Mouse (Mus musculus) bone marrow macrophage, adult 2 months (primary cell): ENCODE results near the gene Rab27a. TPM values are rescaled to one million over a fixed set of nuclear protein-coding genes. Genes with fewer than 3 reads are reported as not detected.
A peak's percentile ranks its signal among the peaks of the same experiment; 100 is the strongest.

Experiments used
- H3K27ac ChIP-seq: 2 replicates; pipeline ENCODE4 v1.5.1; 2012; ENCODE audit warnings: low read depth, low read length; ENCODE audit not compliant: insufficient read depth
- H3K4me1 ChIP-seq: 2 replicates; pipeline ENCODE4 v1.6.1; 2012; ENCODE audit warnings: low read length; ENCODE audit not compliant: control insufficient read depth, insufficient read depth
- H3K4me3 ChIP-seq: 2 replicates; pipeline ENCODE4 v1.5.1; 2012; ENCODE audit warnings: mild to moderate bottlenecking, low read length, moderate library complexity; ENCODE audit not compliant: insufficient read depth
- CTCF ChIP-seq: IDR thresholded peaks from 2 replicates; pipeline ENCODE4 v1.5.1; 2012; ENCODE audit warnings: low read depth, mild to moderate bottlenecking, low read length, moderate library complexity
- POLR2A ChIP-seq: IDR thresholded peaks from 2 replicates; pipeline ENCODE4 v1.6.1; 2012; ENCODE audit warnings: mild to moderate bottlenecking, low read depth, low read length, borderline replicate concordance
- polyA plus RNA-seq: library from polyadenylated mRNA; stranded (reverse); fragments of >200 nt; gene quantifications from 2 replicates; pipeline ENCODE4 v1.2.4, GENCODE M21; 2012; ENCODE audit not compliant: missing spikeins, insufficient read depth, insufficient read length

Gene Rab27a
- polyA plus RNA-seq, 1 experiment: 3.0 TPM

DNA sequence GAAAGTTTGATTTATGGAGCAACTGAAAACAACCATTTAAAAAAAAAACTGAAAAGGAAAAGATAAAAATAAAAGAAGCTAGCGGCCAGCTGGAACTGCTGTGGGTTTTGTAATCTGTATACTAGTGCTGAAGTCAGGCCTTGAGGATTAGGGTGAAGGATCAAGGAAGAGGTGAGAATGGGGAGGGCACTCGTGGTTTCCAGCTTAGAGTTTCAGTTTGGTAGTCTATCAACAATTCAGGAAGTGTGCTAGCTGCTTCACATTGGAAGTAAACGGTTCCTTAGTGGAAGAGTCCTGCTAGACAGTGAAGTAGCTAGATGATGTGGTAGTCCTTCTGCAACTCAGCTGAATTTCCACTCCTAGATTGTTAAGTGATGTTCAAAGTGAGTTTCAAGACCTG is 36.3 kb upstream of the Rab27a start:
- Histone ChIP-seq H3K4me1 (no peaks in the 10 kb centered on the region), H3K4me3 (no peak overlapping the region), H3K27ac (no peak overlapping the region)
- TF ChIP-seq CTCF: no peak
- no peak for TF ChIP-seq POLR2A

DNA sequence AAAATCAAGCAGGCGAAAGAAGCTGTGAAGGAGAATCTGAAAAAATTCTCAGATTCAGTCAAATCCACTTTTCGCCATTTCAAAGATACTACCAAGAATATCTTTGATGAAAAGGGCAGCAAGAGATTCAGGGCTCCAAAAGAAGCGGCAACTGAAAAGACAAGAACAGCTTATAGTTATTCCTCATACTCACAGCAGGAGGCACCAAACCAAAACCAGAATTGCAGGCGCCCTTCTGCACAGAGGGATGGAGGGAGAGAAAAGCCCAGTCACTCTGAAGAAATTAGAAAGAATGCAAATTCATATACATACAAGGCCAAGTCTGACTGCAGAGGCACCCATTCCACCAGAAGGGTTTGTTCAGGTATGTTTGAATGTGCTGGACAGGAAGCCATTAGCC is 32.0 kb upstream of the Rab27a start:
- no peak for TF ChIP-seq POLR2A
- TF ChIP-seq CTCF: no peak
- H3K27ac ChIP-seq: no peak overlapping the region
- H3K4me3 ChIP-seq: no peak overlapping the region
- H3K4me1 ChIP-seq: no peaks in the 10 kb centered on the region

GRCm38 (mm10) chr9:73014724-73015123 is 29.9 kb upstream of the Rab27a start:
- Histone ChIP-seq H3K27ac (no peak overlapping the region), H3K4me1 (no peaks in the 10 kb centered on the region), H3K4me3 (no peak overlapping the region)
- TF ChIP-seq CTCF: no peak
- TF ChIP-seq POLR2A: no peak

GRCm38 (mm10) chr9:73019841-73020240 is 24.8 kb upstream of the Rab27a start:
- H3K4me1 ChIP-seq: no peaks in the 10 kb centered on the region
- no peak overlapping the region for H3K27ac ChIP-seq
- H3K4me3 ChIP-seq: no peak overlapping the region
- TF ChIP-seq POLR2A (no peak), CTCF (no peak)

GRCm38 (mm10) chr9:73020566-73021097 is 24.0 kb upstream of the Rab27a start:
- TF ChIP-seq POLR2A: no peak
- no peak for TF ChIP-seq CTCF
- Histone ChIP-seq H3K4me3 (no peak overlapping the region), H3K27ac (no peak overlapping the region), H3K4me1 (no peaks in the 10 kb centered on the region)

DNA sequence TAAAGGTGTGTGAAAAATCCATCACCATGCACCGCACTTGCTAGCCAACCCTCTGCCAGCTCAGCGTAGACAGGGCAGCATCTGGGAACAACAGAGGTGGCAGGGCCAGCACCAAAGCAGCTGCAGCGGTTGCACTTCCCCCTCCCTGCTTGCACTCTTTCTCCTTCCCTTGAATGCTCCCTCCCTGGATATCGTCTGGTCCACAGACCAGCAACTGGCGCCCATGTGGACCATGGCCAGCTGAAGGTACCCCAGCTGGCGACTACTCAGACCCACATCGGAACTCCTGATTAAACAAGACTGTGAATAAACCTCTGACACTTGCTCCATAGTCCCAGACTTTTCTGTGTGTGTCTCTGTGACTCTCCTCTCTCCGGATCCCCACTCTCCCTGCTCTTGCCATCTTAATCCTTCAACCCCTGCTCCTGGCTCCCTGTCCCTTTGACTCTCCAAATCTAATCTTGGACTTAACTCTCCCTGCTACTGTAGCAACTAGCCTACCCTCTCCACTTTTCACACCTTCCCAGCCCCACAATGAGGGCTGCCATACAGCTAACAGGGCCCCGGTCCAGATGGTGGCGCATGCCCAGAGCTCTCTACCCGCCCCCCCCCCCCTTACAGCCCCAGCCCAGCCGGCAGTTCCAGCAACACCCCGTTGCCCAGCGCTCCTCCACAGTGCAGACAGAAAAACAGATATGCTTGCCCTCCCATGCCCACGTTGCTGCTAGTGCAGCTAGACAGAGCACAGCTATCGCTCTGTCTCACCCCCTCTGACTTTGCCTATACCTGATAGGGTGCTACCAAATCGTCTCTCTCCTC is 18.6 kb upstream of the Rab27a start:
- TF ChIP-seq CTCF (no peak), POLR2A (no peak)
- no peaks in the 10 kb centered on the region for H3K4me1 ChIP-seq
- H3K27ac ChIP-seq: no peak overlapping the region
- H3K4me3 ChIP-seq: no peak overlapping the region

GRCm38 (mm10) chr9:73030443-73030842 is 14.2 kb upstream of the Rab27a start:
- Histone ChIP-seq H3K4me1 (no peaks in the 10 kb centered on the region), H3K27ac (no peak overlapping the region), H3K4me3 (no peak overlapping the region)
- TF ChIP-seq CTCF: no peak

DNA sequence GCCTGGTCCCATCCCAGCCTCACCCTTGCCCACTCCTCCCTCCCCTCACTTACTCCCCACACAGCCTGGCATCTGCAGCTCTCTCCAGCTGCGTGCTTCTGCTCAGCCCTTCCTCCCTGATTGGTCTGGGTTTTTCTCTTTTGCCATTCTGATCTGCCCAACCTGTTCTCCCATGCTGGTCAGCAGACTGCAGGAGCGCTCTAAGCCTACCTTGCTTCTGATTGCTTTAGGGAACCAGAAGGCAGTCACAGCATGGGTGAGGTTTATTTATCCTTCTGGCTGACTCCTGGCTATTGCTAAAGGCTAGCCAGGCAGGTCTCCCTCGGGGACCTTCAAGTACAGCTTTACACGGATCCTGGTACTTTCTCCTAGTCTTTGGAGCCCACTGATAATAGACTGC is 13.2 kb upstream of the Rab27a start:
- no peak for TF ChIP-seq CTCF
- no peak for TF ChIP-seq POLR2A
- Histone ChIP-seq H3K4me3 (no peak overlapping the region), H3K27ac (no peak overlapping the region), H3K4me1 (no peaks in the 10 kb centered on the region)

- no peak for TF ChIP-seq POLR2A
- no peak for TF ChIP-seq CTCF
- no peaks in the 10 kb centered on the region for H3K4me1 ChIP-seq
- no peak overlapping the region for H3K4me3 ChIP-seq
- no peak overlapping the region for H3K27ac ChIP-seq
These were observed 11.2 kb upstream of the Rab27a start for GRCm38 (mm10) chr9:73033406-73033805.

DNA sequence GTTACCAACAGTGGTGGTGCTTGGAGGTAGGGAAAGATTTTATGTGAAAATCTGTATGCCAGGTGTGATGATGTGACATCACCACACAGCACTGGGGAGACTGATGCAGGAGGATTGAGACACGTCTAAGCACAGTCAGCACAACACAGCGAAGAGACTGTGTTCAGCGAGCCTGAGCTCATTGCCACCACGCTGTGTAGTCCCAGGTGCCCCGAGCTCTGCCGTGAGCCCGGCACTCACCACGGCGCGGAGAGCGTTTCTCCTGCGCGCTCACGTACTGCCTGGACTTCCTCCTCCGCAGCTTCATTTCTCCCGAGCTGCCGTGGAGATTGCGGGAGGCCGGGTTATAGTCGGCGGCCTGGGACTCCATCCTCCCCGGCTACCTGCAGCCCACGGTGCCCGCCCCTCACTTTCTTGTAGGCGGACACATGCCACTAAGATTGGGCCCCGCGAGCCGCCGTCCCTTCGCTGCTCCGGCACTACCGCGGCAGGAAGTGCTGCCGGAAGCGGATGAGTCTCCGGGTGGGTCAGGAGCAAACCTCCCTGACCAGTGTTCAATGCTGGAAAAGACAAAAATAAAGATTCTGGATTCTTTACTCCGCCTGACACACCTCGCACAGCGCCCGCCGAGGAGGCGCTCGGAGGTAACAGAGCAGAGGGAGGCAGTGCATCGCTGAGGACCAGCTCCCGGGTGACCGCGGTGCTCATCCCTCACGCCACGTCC is 5.3 kb upstream of the Rab27a start:
- TF ChIP-seq CTCF (no peak), POLR2A (peak; percentile 60)
- Histone ChIP-seq H3K4me3 (peak overlapping the region; percentile 78), H3K4me1 (peaks cover 3% of the 10 kb centered on the region), H3K27ac (peak overlapping the region; percentile 53)
